Mouse (Mus musculus) left cerebral cortex, adult 2 months (tissue): Measurements from ENCODE around the gene Tns2. TPM values are rescaled to one million over a fixed set of nuclear protein-coding genes. Genes with fewer than 3 reads are reported as not detected.
A peak's percentile ranks its signal among the peaks of the same experiment; 100 is the strongest.
"Not testable (repeated sequence)": the region's sequence is repeated elsewhere in the genome, so short reads cannot be mapped to it uniquely, and the experiment has no call there.

Experiments used
- DNase-seq, 2 experiments: peaks; one replicate each; pipeline ENCODE4 v3.0.0; 2021 to 2022; ENCODE audit warnings: low spot score in 2 of 2, mixed read lengths in 1 of 2; ENCODE audit errors: extremely low spot score in 1 of 2
- H3K27ac ChIP-seq: fragments of 200-600 bp; 2 replicates; pipeline ENCODE4 v1.8.1; 2022
- H3K4me3 ChIP-seq: fragments of 200-600 bp; 2 replicates; pipeline ENCODE4 v1.8.1; 2022
- CTCF ChIP-seq: fragments of 200-600 bp; IDR thresholded peaks from 2 replicates; pipeline ENCODE4 v1.8.1; 2022; ENCODE audit warnings: antibody characterized with exemption, mild to moderate bottlenecking, moderate library complexity
- intact Hi-C: fragments of 180-260 bp; cut with DNase I; formaldehyde crosslinking; loops from one replicate; pipeline ENCODE4 v1.15.1; 2025
- total RNA-seq, 2 experiments: library from RNA; stranded (reverse); gene quantifications; 2 replicates each; pipeline ENCODE4 v1.2.3; 2021

Gene Tns2
- total RNA-seq, 2 experiments from 2014 or later, result 16.4 to 22.8 TPM

DNA sequence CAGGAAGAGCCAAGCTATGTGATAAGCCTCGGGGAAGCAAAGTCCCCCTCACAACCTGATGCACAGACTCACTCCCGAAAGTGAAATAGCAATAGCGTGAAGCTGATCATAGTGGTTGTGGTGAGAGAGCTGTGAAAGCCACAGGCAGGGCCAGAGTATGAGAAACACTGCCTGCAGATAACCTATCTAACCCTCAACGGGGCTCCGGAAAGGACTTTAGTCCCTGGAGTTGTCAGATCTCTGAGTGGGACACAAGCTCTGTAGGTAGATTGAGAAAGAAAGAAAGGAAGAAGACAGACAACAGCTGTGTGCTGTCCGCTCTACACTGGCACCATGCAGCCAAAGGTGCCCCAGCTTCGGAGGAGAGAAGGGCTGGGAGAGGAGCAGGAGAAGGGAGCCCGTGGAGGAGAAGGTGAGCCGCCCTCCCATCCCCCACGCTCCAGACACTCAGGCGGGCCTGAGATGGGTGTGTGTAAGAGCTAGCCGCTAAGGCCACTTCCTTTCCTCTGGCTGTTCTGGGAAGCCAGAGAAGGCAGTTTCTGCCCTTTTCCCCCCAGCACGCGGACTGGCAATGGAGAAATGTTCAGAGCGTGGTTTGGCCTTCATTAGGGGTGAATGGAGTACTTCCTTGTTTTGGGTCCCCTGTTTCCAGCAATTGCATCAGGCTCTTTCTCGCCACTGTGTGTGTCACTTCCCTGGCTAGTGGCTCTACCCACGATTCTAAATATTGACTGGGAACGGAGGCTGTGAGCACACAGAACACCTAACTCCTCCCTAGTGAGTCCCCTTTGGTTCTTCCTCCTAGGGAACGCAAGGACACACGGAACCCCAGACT is 50.3 kb downstream of the Tns2 start, which contains the start of gene Soat2:
Soat2 (plus strand) TSS at position 226 of the 835 bp plus-strand sequence.
- no peak within 1 kb of the TSS for H3K4me3 ChIP-seq
- DNase-seq, result no peak
- intact Hi-C loops, result no loop called here
- TF ChIP-seq CTCF, result no peak
- H3K27ac ChIP-seq, result no peak within 1 kb of the TSS

DNA sequence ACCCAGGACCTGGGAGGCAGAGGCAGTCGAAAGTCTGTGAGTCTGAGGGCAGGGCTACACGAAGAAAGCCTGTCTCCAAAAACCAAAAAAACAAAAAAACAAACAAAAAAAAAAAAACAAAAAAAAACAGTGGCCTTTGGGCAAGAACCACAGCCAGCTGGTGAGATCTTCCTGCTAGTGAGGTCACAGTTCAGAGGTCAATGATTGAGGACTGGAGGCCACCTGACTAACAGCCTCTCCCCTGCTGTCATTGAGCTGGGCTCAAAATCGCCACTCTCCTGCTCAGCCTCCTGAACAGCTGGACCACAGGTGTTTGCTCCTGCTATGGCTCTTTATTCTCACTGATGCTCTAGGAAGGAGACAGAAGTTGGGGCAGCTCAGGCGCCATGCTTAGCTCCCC is 52.4 kb downstream of the Tns2 start:
- H3K27ac ChIP-seq, result no peak overlapping the region
- intact Hi-C loops, result no loop called here
- no peak for TF ChIP-seq CTCF
- no peak overlapping the region for H3K4me3 ChIP-seq
- DNase-seq, result no peak

DNA sequence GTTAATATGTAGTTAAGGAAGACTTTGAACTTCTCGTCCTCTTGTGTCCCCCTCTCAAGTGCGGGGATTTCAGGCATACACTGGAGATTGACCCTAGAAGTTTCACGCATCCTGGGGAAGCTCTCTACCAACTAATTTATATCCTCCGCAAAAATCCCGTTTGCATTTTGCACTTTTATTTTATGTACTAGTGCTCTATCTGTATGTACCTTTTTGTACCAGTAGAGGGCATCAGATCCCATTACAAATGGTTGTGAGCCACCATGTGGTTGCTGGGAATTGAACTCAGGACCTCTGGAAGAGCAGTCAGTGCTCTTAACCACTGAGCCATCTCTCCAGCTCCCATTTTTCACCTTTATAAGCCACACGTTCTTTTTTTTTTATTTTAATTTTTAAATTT is 54.8 kb downstream of the Tns2 start:
- TF ChIP-seq CTCF, result peak; percentile 3; the same call in 1 of the 2 replicates
- H3K4me3 ChIP-seq, H3K27ac ChIP-seq, DNase-seq, intact Hi-C loops: not testable (repeated sequence)

DNA sequence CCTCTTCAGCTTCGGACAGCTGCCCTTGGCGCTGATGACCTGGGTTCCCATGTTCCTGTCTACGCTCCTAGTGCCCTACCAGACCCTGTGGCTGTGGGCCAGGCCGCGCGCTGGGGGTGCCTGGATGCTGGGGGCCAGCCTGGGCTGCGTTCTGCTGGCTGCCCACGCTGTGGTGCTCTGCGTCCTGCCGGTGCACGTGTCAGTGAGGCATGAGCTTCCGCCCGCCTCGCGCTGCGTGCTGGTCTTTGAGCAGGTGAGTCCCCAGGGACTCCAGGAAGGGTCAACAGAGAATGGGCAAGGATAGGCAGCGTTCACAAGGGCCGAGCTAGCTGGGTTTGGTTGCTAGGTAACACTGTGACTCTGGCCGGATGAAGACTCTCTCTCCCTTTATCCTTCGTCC is 56.6 kb downstream of the Tns2 start:
- H3K27ac ChIP-seq, result no peak overlapping the region

DNA sequence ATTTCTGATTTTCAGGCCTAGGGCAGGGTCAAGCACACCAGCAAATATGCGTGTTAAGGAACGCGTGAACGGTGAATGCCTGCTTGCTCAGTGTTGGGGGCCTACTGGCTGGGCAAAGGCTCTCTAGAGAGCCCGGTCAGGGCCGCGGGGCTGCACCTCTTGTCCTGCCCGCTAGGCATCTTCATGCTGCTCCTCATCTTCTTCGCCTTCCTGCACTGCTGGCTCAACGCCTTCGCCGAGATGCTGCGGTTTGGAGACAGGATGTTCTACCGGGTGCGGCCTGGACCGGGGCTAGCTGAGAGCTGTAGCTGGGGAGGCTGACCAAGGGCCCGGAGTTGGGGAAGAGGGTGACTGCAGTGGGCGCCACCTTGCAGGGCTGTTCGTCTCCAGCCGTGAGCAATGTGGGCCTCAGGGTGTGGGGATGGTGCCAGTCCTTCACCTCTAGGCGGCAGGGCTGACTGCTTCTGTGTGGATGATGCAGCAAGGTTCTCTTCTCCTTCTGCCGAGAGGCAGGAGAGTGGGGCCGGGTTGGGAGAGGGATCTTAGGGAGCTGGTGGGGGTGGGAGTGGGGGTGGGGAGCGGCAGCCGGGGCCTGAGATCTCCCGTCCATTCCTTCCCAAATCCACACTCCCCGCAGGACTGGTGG is 60.3 kb downstream of the Tns2 start:
- no peak overlapping the region for H3K27ac ChIP-seq
- no peak for TF ChIP-seq CTCF
- intact Hi-C loops, result no loop called here
- H3K4me3 ChIP-seq, result no peak overlapping the region
- no peak for DNase-seq

More for the DNA sequence above, 56.6 kb downstream of the Tns2 start:
- intact Hi-C loops, result no loop called here
- no peak for TF ChIP-seq CTCF
- H3K4me3 ChIP-seq, result no peak overlapping the region
- DNase-seq, result no peak

DNA sequence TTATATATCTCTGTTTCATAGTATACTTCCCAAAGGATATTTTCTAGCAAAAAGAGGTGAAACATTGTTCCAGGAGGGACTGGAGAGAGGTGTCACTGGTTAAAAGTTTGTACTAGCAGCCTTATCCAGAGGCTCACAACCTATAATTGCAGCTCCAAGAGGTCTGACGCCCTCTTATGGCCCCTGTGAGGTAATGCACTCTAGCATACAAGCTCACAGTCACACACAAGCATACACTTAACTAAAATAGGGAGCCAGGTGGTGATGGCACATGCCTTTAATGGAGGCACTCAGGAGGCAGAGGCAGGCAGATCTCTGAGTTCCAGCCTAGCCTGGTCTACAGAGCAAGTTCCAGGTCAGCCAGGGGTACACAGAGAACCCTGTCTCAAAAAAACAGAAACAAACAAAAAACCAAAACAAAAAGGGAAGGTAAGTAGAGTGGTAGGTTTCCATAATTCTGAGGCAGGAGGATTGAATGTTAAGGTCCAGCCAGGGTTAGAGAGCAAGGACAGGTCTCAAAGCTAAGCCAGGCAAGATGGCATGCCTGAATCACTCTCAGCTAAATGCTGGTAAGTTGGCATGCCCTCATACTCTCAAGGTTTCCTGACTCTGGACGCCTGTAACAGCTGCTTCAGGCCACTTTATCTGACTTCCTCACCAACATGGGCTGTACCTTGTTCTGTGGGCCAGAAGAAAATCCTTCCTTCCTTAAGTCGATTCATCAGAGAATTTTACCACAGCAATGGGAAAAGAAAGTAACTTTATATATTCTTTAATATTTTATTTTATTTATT is 63.9 kb downstream of the Tns2 start:
- TF ChIP-seq CTCF, result no peak; the same call in 1 of the 2 replicates
- Histone ChIP-seq H3K27ac (no peak overlapping the region), H3K4me3 (no peak overlapping the region)
- intact Hi-C loops, result no loop called here
- no peak for DNase-seq

DNA sequence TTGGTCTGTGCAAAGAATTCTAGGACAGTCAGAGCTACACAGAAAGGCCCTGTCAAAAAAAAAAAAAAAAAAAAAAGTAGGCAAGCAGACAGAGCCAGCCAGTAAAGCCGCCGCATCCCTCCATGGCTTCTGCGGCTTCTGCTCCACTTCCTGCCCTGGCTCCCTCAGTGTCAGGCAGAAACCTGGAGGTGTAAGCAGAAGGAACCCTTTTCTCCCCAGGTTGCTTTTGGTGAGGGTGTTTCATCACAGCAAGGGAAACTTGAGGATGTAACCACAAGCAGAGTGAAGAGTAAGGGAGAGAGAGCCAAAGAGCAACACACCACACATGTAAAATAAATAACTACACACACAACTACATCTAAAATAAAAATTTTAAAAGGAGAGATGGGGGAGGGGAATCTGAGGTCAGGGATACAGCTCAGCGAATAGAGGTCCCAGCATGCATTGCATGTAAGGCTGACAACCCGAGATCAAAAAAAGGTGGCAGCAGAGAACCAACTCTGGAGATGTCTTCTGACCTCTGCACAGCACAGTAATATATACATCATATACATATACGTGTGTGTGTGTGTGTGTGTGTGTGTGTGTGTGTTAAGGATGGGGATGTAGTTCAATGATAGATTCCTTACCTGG is 65.4 kb downstream of the Tns2 start:
- Histone ChIP-seq H3K4me3 (no peak overlapping the region), H3K27ac (no peak overlapping the region)
- TF ChIP-seq CTCF, result no peak
- intact Hi-C loops, result no loop called here
- no peak for DNase-seq

Other genes with a start within 250 kb of the Tns2 start
- 1 to 10 TPM; 1.8 to 2.3 TPM for gene Krt1, start 249.6 kb upstream of the Tns2 start, total RNA-seq
- gene Krt77, start 230.7 kb upstream of the Tns2 start, total RNA-seq, result 10 to 100 TPM; 11.4 to 13.8 TPM
- gene Krt76, start 207.5 kb upstream of the Tns2 start, total RNA-seq, result not detected
- not detected for gene Krt4, start 175.7 kb upstream of the Tns2 start, total RNA-seq
- not detected for gene Krt79, start 160.1 kb upstream of the Tns2 start, total RNA-seq
- gene Krt78, start 146.1 kb upstream of the Tns2 start, total RNA-seq, result not detected
- gene Krt8, start 95.9 kb upstream of the Tns2 start, total RNA-seq, result under 1 TPM in 1 of 2 experiments, not detected in 1; 0.29 TPM
- under 1 TPM; 0.33 to 0.38 TPM for gene Krt18, start 72.2 kb upstream of the Tns2 start, total RNA-seq
- gene Eif4b, start 26.6 kb upstream of the Tns2 start, total RNA-seq, result 100 to 1,000 TPM; 163 to 167 TPM
- gene Spryd3, start 35.8 kb downstream of the Tns2 start, total RNA-seq, result 100 to 1,000 TPM; 152 TPM
- 10 to 100 TPM; 57.4 to 64.8 TPM for gene Igfbp6, start 43.9 kb downstream of the Tns2 start, total RNA-seq
- gene Soat2, start 50.1 kb downstream of the Tns2 start, total RNA-seq, result under 1 TPM in 1 of 2 experiments, not detected in 1; 0.26 TPM
- 10 to 100 TPM; 69.6 to 72.4 TPM for gene Zfp740, start 102.8 kb downstream of the Tns2 start, total RNA-seq
- 10 to 100 TPM; 28.5 to 30.4 TPM for gene Csad, start 104.3 kb downstream of the Tns2 start, total RNA-seq
- gene Itgb7, start 131.5 kb downstream of the Tns2 start, total RNA-seq, result 1 to 10 TPM in 1 of 2 experiments, under 1 TPM in 1; 0.86 to 1.3 TPM
- gene Rarg, start 157.1 kb downstream of the Tns2 start, total RNA-seq, result 10 to 100 TPM; 13.8 to 17.1 TPM
- not detected for gene Gm9918, start 170.2 kb downstream of the Tns2 start, total RNA-seq
- gene Mfsd5, start 179.0 kb downstream of the Tns2 start, total RNA-seq, result 10 to 100 TPM; 40.6 to 42.8 TPM
- 1 to 10 TPM; 1.1 to 1.5 TPM for gene Espl1, start 195.9 kb downstream of the Tns2 start, total RNA-seq
- gene Pfdn5, start 225.7 kb downstream of the Tns2 start, total RNA-seq, result 100 to 1,000 TPM; 408 to 428 TPM
- gene Myg1, start 231.3 kb downstream of the Tns2 start, total RNA-seq, result 10 to 100 TPM; 65.1 to 67.9 TPM